Mouse (Mus musculus) heart, embryonic 11.5 days (tissue): ENCODE measurements around the gene Cela3b. TPM values are rescaled to one million over a fixed set of nuclear protein-coding genes. Genes with fewer than 3 reads are reported as not detected.
A peak's percentile ranks its signal among the peaks of the same experiment; 100 is the strongest.

Experiments
- ATAC-seq: fragments of 200-750 bp; cut with Nextera tagmentation; replicated peaks from 2 replicates; pipeline ENCODE4 v1.8.0; 2017; ENCODE audit warnings: moderate library complexity; ENCODE audit not compliant: insufficient number of reproducible peaks, low FRiP score, low TSS enrichment
- H3K27ac ChIP-seq: fragments of 300-500 bp; sonication (generic); 2 replicates; pipeline ENCODE4 v1.5.1; 2014; ENCODE audit warnings: mild to moderate bottlenecking, low read depth, low read length
- H3K27me3 ChIP-seq: fragments of 300-500 bp; sonication (generic); 2 replicates; pipeline ENCODE4 v1.6.1; 2014; ENCODE audit warnings: mild to moderate bottlenecking, low read length, mixed read lengths; ENCODE audit not compliant: control insufficient read depth, insufficient read depth
- H3K36me3 ChIP-seq: fragments of 300-500 bp; sonication (generic); 2 replicates; pipeline ENCODE4 v1.6.1; 2014; ENCODE audit warnings: mild to moderate bottlenecking, low read length, moderate library complexity, mixed read lengths; ENCODE audit not compliant: control insufficient read depth, insufficient read depth
- H3K4me1 ChIP-seq: fragments of 300-500 bp; sonication (generic); 2 replicates; pipeline ENCODE4 v1.6.1; 2014; ENCODE audit warnings: low read length; ENCODE audit not compliant: control insufficient read depth, insufficient read depth
- H3K4me2 ChIP-seq: fragments of 300-500 bp; sonication (generic); 2 replicates; pipeline ENCODE4 v1.6.1; 2014; ENCODE audit warnings: mild to moderate bottlenecking, moderate library complexity
- H3K4me3 ChIP-seq: fragments of 300-500 bp; sonication (generic); 2 replicates; pipeline ENCODE4 v1.5.1; 2014; ENCODE audit warnings: low read depth, low read length
- H3K9ac ChIP-seq: fragments of 300-500 bp; sonication (generic); 2 replicates; pipeline ENCODE4 v1.6.1; 2014; ENCODE audit warnings: mild to moderate bottlenecking, low read depth, low read length, moderate library complexity
- H3K9me3 ChIP-seq: fragments of 300-500 bp; sonication (generic); replicated peaks from 2 replicates; pipeline ENCODE4 v1.6.1; 2016; ENCODE audit warnings: low read length; ENCODE audit not compliant: control insufficient read depth
- WGBS: fragments of 180-500 bp; shearing (Covaris S2); extraction: QIAGEN DNeasy Blood & Tissue Kit; methylation state at CpG from one replicate; pipeline ENCODE4 v1.1.7; 2014; ENCODE audit not compliant: insufficient replicate concordance; 5-methylcytosine and 5-hydroxymethylcytosine counted together
- polyA plus RNA-seq: library from polyadenylated mRNA; unstranded; fragments of >200 nt; fragmentation: Nextera tagmentation; extraction: Ambion mirVana; gene quantifications from 2 replicates; pipeline ENCODE4 v1.2.1, GENCODE M21; 2014

The Cela3b gene
- polyA plus RNA-seq, 1 experiment from 2014 or later, result not detected

DNA sequence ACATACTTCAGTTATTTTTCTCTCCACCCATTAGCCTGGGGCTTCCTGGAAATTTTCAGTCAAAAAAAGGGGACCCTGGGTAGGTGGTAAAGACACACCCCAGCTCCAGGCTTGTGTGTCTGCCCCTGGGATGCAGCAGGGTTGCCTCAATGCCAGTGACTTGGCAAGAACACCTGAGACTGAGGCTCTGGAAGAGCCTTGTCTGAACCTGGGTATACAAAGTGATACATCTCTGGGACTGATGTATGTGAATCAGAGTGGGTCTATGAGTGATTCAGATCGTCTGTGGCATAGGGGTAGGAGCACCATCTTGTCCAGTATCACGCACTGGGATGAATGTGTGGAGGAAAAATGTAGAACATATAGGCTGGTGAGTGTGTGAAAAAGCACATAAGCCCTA is 37.2 kb upstream of the Cela3b start:
- WGBS, result 77% methylated on average over 2 of the region's 2 CpGs
- no peaks in the 10 kb centered on the region for H3K27me3 ChIP-seq
- H3K4me2 ChIP-seq, result no peak overlapping the region
- no peak overlapping the region; the same call in none of the 2 replicates for H3K9ac ChIP-seq
- ATAC-seq, result no peak
- H3K27ac ChIP-seq, result peak overlapping the region; percentile 87
- no peak overlapping the region for H3K4me3 ChIP-seq
- H3K36me3 ChIP-seq, result no peaks in the 10 kb centered on the region
- H3K9me3 ChIP-seq, result no peaks in the 10 kb centered on the region
- peaks cover 47% of the 10 kb centered on the region for H3K4me1 ChIP-seq

DNA sequence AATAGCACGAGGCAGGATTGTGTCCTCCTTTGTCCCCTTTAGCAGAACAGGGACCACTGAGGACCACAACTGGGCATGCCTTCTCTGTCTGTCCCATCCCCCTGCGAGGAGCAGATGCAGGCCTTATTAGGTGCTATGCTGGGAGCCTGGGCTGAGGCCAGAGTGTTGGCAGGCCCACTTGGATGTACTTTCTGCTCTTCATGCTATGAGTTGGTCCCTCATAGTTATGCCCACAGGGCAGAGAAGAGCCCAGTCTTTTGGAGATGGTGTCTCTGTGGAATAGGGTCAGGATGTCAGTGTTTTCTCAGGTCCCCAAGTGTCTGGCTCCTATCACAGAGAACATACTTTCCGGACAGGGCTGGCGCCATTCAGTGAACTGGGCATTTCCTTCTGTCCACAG is 36.7 kb upstream of the Cela3b start:
- H3K4me3 ChIP-seq, result no peak overlapping the region
- 35% methylated on average over 4 of the region's 4 CpGs for WGBS
- H3K9me3 ChIP-seq, result no peaks in the 10 kb centered on the region
- no peaks in the 10 kb centered on the region for H3K27me3 ChIP-seq
- peaks cover 45% of the 10 kb centered on the region for H3K4me1 ChIP-seq
- no peak for ATAC-seq
- peak overlapping the region; percentile 87 for H3K27ac ChIP-seq
- no peaks in the 10 kb centered on the region for H3K36me3 ChIP-seq
- H3K9ac ChIP-seq, result no peak overlapping the region
- no peak overlapping the region for H3K4me2 ChIP-seq

DNA sequence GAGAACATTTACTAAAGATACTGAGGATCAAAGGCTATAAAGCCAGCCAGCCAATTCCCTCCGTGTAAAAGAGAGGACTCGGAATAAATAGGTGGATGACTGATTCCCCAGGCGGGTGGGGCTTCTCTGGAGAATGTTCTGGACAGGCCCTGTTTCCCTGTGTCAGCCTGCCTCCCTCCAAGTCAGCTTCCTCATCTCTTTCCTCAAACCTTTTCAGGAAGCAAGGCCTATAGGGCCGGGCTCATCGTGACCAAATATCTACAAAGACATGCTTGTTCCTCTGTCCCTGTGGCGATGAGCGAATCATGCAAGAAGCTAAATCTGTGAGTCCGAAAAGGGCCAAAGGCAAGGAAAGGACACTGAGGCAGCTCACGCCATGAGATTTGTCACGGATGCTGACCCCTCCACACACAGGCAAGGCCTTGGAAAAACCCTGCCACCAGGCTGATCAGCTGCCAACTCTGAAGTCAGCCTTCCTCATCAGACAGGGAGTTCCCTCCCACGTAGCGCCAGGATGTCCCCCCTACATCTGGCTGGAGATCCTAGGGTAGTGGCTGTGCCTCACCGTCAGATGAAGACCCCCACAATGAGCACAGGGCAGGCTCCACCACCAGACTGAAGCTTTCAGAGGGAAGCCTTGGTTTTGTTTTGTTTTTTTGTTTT is 34.9 kb upstream of the Cela3b start:
- Histone ChIP-seq H3K36me3 (no peaks in the 10 kb centered on the region), H3K4me2 (no peak overlapping the region), H3K27me3 (no peaks in the 10 kb centered on the region), H3K4me3 (no peak overlapping the region), H3K9ac (0 out of 2 replicates have a peak overlapping the region, but pooled peaks have one; percentile 39), H3K27ac (0 out of 2 replicates have a peak overlapping the region, but pooled peaks have one; percentile 1), H3K9me3 (no peaks in the 10 kb centered on the region), H3K4me1 (peaks cover 34% of the 10 kb centered on the region)
- 60% methylated on average over 13 of the region's 13 CpGs for WGBS
- ATAC-seq, result no peak

DNA sequence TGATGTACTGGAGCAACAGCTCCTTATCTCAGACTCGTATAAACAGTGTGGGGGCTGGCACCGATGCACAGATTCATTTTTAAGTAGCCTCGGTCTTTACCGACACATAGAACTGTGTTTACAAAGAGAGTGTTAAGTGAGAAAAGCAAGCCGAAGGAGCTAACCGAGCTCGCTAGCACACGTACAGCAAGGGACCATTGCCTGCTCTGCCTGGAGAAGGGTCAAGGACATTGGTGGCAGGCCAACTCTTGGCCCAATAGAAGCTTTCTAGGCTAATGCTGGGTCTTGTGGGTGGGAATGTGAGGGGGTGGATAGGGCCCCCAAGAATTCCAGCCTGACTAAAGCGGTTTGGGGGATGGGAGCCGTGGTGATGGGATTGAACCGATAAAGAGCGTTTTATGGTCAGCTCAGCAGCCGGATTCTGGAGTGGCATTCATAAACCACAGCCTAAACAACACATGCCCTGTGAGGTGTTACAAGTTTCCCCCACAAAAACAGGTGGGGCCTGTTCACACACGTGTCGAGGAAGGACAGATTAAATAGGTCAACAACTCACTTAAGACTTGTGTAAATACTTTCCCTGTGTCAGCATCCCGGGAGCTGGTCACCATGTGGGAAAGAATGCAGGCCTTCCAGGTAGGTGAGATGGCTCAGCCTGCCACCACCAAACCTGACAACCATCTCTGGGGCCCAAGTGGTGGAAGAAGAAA is 31.8 kb upstream of the Cela3b start:
- Histone ChIP-seq H3K4me1 (peaks cover 19% of the 10 kb centered on the region), H3K9me3 (no peaks in the 10 kb centered on the region)
- 55% methylated on average over 16 of the region's 16 CpGs for WGBS

DNA sequence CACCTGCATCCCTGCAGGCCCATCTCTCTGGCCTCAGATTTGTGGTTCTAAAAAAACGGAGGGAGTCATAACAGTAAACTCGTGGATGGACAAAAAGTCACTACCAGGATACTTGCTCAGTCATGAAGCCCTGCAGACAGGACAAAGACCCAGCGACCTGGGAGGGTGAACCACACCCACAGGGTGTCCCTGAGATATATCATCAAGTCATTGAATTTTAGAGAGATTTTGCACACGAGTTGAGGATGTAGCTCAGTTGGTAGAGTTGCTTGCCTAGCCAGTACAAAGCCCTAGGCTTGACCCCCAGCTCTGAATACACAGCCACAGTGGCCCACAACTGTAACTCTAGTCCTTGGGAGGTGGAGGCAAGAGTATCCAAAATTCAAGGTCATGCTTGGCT is 30.9 kb upstream of the Cela3b start:
- Histone ChIP-seq H3K9me3 (no peaks in the 10 kb centered on the region), H3K27ac (peak overlapping the region; percentile 46; the same call in 1 of the 2 replicates), H3K9ac (no peak overlapping the region), H3K4me3 (no peak overlapping the region), H3K4me2 (no peak overlapping the region), H3K27me3 (no peaks in the 10 kb centered on the region), H3K4me1 (peaks cover 17% of the 10 kb centered on the region), H3K36me3 (no peaks in the 10 kb centered on the region)
- 74% methylated on average over 4 of the region's 4 CpGs for WGBS
- ATAC-seq, result no peak

More for the DNA sequence above, 31.8 kb upstream of the Cela3b start:
- Histone ChIP-seq H3K27me3 (no peaks in the 10 kb centered on the region), H3K4me2 (no peak overlapping the region), H3K27ac (no peak overlapping the region), H3K36me3 (no peaks in the 10 kb centered on the region), H3K9ac (no peak overlapping the region), H3K4me3 (no peak overlapping the region)
- ATAC-seq, result no peak

DNA sequence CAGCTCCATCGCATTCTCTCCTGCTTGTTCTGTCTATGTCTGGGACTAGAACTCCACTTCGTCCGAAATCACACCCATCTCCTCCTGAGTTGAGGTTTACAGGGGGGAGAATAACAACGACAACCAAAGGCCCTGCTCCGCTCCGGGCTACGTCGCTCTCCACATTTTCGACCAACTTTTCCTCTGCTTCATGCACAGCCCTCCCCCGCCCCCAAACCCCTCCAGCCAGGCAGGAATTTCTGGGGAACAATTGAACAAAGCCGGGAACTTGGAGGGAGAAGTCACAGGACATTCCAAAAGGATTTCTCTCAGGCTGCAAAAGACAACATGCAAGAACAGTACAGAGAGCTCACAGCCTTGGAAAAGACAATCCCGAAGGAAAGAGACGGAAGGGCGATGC is 30.3 kb upstream of the Cela3b start:
- Histone ChIP-seq H3K36me3 (no peaks in the 10 kb centered on the region), H3K27me3 (no peaks in the 10 kb centered on the region), H3K4me2 (no peak overlapping the region), H3K4me3 (no peak overlapping the region), H3K27ac (peak overlapping the region; percentile 46), H3K4me1 (peaks cover 17% of the 10 kb centered on the region), H3K9ac (no peak overlapping the region), H3K9me3 (no peaks in the 10 kb centered on the region)
- ATAC-seq, result no peak
- 63% methylated on average over 14 of the region's 14 CpGs for WGBS

DNA sequence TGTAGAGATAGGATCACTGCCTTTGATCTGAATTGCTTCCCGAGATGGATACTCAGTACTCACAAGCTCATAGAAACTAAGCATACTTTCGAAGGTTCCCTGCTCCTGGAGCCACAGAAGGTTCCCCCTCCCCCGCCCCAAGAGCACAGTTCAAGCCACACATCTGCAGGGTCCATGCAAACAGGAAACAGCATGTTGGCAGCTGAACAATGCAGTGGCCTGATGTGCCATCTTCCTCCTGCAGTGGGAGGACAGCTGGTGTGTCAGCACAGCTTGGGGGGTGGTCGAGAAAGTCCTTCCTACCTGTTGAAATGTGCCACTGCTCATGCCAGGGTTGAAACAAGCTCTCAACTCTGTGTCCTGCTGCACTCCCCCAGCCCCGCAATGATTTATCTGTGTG is 28.5 kb upstream of the Cela3b start:
- WGBS, result 48% methylated on average over 5 of the region's 5 CpGs
- Histone ChIP-seq H3K4me3 (no peak overlapping the region), H3K4me2 (no peak overlapping the region), H3K4me1 (peaks cover 15% of the 10 kb centered on the region), H3K9ac (no peak overlapping the region), H3K9me3 (no peaks in the 10 kb centered on the region), H3K36me3 (no peaks in the 10 kb centered on the region), H3K27ac (no peak overlapping the region), H3K27me3 (no peaks in the 10 kb centered on the region)
- no peak for ATAC-seq

DNA sequence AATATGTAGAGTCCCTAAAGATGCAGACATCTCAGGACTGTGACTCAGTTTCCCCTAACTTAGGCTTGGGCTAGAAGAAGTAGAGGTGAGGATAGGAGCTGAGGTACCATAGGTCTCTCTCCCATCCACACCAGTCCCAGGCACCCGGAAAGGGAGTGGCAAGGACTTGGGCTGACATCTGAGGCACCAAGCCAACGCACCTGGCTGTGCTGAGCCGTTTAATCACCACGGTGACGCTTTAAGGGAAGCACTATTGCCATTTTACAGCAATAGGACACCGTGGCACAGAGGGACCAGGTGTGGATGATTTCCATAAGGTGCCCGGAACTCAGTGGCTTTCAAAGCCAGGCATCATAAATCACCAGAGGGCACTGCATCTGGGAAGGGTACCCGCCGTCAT is 28.0 kb upstream of the Cela3b start:
- H3K36me3 ChIP-seq, result no peaks in the 10 kb centered on the region
- no peak overlapping the region for H3K27ac ChIP-seq
- H3K4me3 ChIP-seq, result no peak overlapping the region
- H3K4me1 ChIP-seq, result peaks cover 15% of the 10 kb centered on the region
- H3K27me3 ChIP-seq, result no peaks in the 10 kb centered on the region
- H3K9ac ChIP-seq, result no peak overlapping the region
- H3K4me2 ChIP-seq, result no peak overlapping the region
- ATAC-seq, result no peak
- WGBS, result 83% methylated on average over 9 of the region's 9 CpGs
- no peaks in the 10 kb centered on the region for H3K9me3 ChIP-seq
